Mouse (Mus musculus) testis, adult 2 months (tissue): ENCODE measurements around the gene Ntn5. TPM values are rescaled to one million over a fixed set of nuclear protein-coding genes. Genes with fewer than 3 reads are reported as not detected.
A peak's percentile ranks its signal among the peaks of the same experiment; 100 is the strongest.

ENCODE experiments used
- H3K27ac ChIP-seq: fragments of 200-500 bp; 2 replicates; pipeline ENCODE4 v1.5.1; 2012; ENCODE audit warnings: low read depth, low read length; ENCODE audit not compliant: control insufficient read depth, insufficient read depth
- H3K27me3 ChIP-seq: fragments of 200-500 bp; 2 replicates; pipeline ENCODE4 v1.6.1; 2012; ENCODE audit warnings: mild to moderate bottlenecking, low read length, moderate library complexity; ENCODE audit not compliant: control insufficient read depth, insufficient read depth
- H3K36me3 ChIP-seq: fragments of 200-500 bp; 2 replicates; pipeline ENCODE4 v1.6.1; 2012; ENCODE audit warnings: mild to moderate bottlenecking, low read length; ENCODE audit not compliant: control insufficient read depth, insufficient read depth
- H3K4me1 ChIP-seq: fragments of 200-500 bp; 2 replicates; pipeline ENCODE4 v1.6.1; 2012; ENCODE audit warnings: low read length; ENCODE audit not compliant: control insufficient read depth, insufficient read depth
- H3K4me3 ChIP-seq: fragments of 200-500 bp; 2 replicates; pipeline ENCODE4 v1.5.1; 2012; ENCODE audit warnings: low read depth, mild to moderate bottlenecking, low read length, moderate library complexity, mixed read lengths; ENCODE audit not compliant: control insufficient read depth
- CTCF ChIP-seq: fragments of 200-500 bp; IDR thresholded peaks from 2 replicates; pipeline ENCODE4 v1.5.1; 2012; ENCODE audit warnings: low read depth, mild to moderate bottlenecking, inconsistent platforms, low read length, moderate library complexity; ENCODE audit not compliant: control insufficient read depth, insufficient read depth, insufficient replicate concordance
- POLR2A ChIP-seq: fragments of 200-500 bp; IDR thresholded peaks from 2 replicates; pipeline ENCODE4 v1.6.1; 2012; ENCODE audit warnings: low read depth, mild to moderate bottlenecking, inconsistent platforms, low read length, moderate library complexity; ENCODE audit not compliant: control insufficient read depth
- polyA plus RNA-seq: library from polyadenylated mRNA; depleted of rRNA; stranded (reverse); fragments of >200 nt; gene quantifications from 2 replicates; pipeline ENCODE4 v1.2.3, GENCODE M21; 2012; rRNA removed

Gene Ntn5
- polyA plus RNA-seq: 6.5 and 10.8 TPM in 2 replicates

GRCm38 (mm10) chr7:45683396-45684050 lies at the start of gene Ntn5:
Ntn5 (plus strand) TSS chr7:45684022.
- H3K27ac ChIP-seq: no peak within 1 kb of the TSS
- no peaks in the 10 kb centered on the region for H3K27me3 ChIP-seq
- H3K4me1 ChIP-seq: no peaks in the 10 kb centered on the region; the same call in 1 of the 2 replicates
- no peak within 1 kb of the TSS for H3K4me3 ChIP-seq
- no peaks in the 10 kb centered on the region for H3K36me3 ChIP-seq
- TF ChIP-seq POLR2A (no peak), CTCF (no peak)

- no peak overlapping the region for H3K4me3 ChIP-seq
- TF ChIP-seq POLR2A (no peak), CTCF (no peak)
- no peak overlapping the region for H3K27ac ChIP-seq
- H3K36me3 ChIP-seq: no peaks in the 10 kb centered on the region
- no peaks in the 10 kb centered on the region for H3K27me3 ChIP-seq
- H3K4me1 ChIP-seq: peaks cover 19% of the 10 kb centered on the region
These were observed 48.7 kb upstream of the Ntn5 start for GRCm38 (mm10) chr7:45634946-45635681.

DNA sequence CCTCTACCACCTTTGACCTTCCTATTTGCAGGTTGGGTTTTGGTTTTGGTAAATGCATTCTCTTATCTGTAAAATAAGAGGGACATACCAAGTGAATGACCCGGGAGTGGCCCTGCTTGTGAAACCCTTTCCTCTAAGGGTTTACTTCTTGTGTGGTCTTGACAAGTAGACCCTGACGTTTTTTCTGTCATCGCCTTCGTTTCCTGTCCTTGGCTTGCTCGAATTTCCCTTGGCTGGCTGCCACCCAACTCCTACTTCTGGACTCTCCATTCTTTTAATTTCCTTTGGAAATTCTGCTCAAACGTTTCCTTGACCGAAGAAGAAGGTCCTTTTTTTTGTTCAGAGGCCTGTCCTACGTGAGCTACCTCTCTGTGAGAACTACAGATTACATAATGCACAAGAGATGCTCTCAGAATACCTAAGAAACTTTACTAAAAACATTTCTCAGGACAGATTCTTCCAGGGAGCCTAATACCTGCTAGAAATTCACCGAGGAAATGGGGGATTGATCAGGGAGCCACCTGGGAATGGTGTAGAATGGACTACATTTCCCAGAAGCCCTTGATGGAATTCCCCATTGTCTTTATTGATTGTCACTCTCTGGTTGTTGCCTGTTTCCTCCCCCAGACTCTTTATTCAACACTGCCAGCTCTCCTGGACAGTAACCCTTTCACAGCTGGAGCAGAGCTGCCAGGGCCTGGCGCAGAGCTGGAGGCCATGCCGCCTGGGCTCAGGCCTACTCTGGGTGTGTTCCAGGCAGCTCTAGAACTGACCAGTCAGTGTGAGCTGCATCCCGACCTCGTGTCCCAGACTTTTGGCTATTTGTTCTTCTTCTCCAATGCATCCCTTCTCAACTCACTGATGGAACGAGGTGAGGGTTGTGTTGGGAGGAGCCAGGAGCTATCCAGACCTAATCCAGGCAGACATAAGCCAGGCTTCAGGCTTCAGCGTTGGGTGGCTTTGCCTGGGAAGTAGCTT lies 47.8 kb upstream of the Ntn5 start:
- TF ChIP-seq POLR2A: no peak
- TF ChIP-seq CTCF: no peak
- peaks cover 17% of the 10 kb centered on the region for H3K4me1 ChIP-seq
- no peaks in the 10 kb centered on the region for H3K36me3 ChIP-seq
- no peak overlapping the region for H3K27ac ChIP-seq
- H3K27me3 ChIP-seq: no peaks in the 10 kb centered on the region
- no peak overlapping the region for H3K4me3 ChIP-seq

GRCm38 (mm10) chr7:45637710-45638109 lies 46.1 kb upstream of the Ntn5 start:
- TF ChIP-seq POLR2A: no peak
- TF ChIP-seq CTCF: no peak
- no peaks in the 10 kb centered on the region for H3K27me3 ChIP-seq
- H3K4me3 ChIP-seq: no peak overlapping the region
- no peaks in the 10 kb centered on the region for H3K36me3 ChIP-seq
- no peak overlapping the region for H3K27ac ChIP-seq
- peaks cover 14% of the 10 kb centered on the region for H3K4me1 ChIP-seq

GRCm38 (mm10) chr7:45638623-45639401 lies 45.0 kb upstream of the Ntn5 start:
- Histone ChIP-seq H3K4me3 (peak overlapping the region; percentile 11), H3K4me1 (peaks cover 21% of the 10 kb centered on the region), H3K36me3 (no peaks in the 10 kb centered on the region), H3K27ac (no peak overlapping the region), H3K27me3 (no peaks in the 10 kb centered on the region)
- TF ChIP-seq CTCF (no peak), POLR2A (peak; percentile 70; the same call in 1 of the 2 replicates)

DNA sequence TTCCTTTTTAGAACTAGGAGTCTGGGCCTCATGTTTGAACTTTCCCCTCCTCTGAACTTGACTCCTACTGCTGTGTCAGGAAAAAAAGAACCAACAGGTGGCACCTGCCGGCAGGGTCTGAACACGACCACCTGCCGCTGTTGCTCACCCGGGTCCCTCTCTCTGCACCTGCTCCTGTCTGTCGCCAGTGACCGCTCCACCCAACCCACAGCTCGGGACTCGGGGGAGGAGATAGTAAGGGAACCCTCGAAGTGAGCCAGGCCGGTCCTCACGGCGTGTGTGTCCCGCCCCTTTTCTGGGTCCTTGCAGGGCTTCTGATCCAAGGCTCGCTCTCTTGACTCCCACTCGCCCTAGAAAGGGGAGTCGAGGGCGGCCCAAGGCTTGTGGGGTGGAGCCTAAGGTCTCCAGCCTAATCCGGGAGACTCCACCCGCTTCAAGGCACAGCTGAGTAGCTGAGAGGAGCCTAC lies 44.2 kb upstream of the Ntn5 start, which contains the start of gene Mamstr:
Gene Mamstr (plus strand): TSS at position 417 of the 467 bp plus-strand sequence.
- peak within 1 kb of the TSS; percentile 11 for H3K4me3 ChIP-seq

More for the DNA sequence above, 44.2 kb upstream of the Ntn5 start, which contains the start of gene Mamstr:
- Histone ChIP-seq H3K4me1 (peaks cover 23% of the 10 kb centered on the region), H3K27ac (no peak within 1 kb of the TSS), H3K36me3 (no peaks in the 10 kb centered on the region), H3K27me3 (no peaks in the 10 kb centered on the region)
- TF ChIP-seq CTCF (no peak), POLR2A (no peak)
